Mouse (Mus musculus) midbrain, embryonic 11.5 days (tissue): ENCODE measurements at regions not wholly inside any gene's neighbourhood (a gene's known extent, or its start where the extent isn't known, plus 50 kb on each side); places are given as distances from the start of the nearest gene placed in this dataset.

Experiments
- ATAC-seq: fragments of 200-750 bp; cut with Nextera tagmentation; 2 replicates; pipeline ENCODE4 v1.8.0; 2017; ENCODE audit warnings: moderate TSS enrichment, moderate library complexity; ENCODE audit not compliant: low FRiP score
- DNase-seq: peaks from one replicate; pipeline ENCODE4 v3.0.0; 2015; ENCODE audit warnings: low spot score; ENCODE audit errors: missing footprints
- H3K27ac ChIP-seq: fragments of 300-500 bp; sonication (generic); 2 replicates; pipeline ENCODE4 v1.5.1; 2014; ENCODE audit warnings: low read depth, low read length
- H3K27me3 ChIP-seq: fragments of 300-500 bp; sonication (generic); 2 replicates; pipeline ENCODE4 v1.6.1; 2014; ENCODE audit warnings: mild to moderate bottlenecking, low read length, moderate library complexity, mixed read lengths; ENCODE audit not compliant: control insufficient read depth, insufficient read depth
- H3K36me3 ChIP-seq: fragments of 300-500 bp; sonication (generic); 2 replicates; pipeline ENCODE4 v1.6.1; 2014; ENCODE audit warnings: mild to moderate bottlenecking, low read length, moderate library complexity, mixed read lengths; ENCODE audit not compliant: control insufficient read depth, insufficient read depth
- H3K4me1 ChIP-seq: fragments of 300-500 bp; sonication (generic); 2 replicates; pipeline ENCODE4 v1.6.1; 2014; ENCODE audit warnings: low read length; ENCODE audit not compliant: control insufficient read depth, insufficient read depth
- H3K4me2 ChIP-seq: fragments of 300-500 bp; sonication (generic); 2 replicates; pipeline ENCODE4 v1.6.1; 2014; ENCODE audit warnings: mild to moderate bottlenecking, moderate library complexity
- H3K4me3 ChIP-seq: fragments of 300-500 bp; sonication (generic); 2 replicates; pipeline ENCODE4 v1.5.1; 2014; ENCODE audit warnings: low read depth, low read length
- H3K9ac ChIP-seq: fragments of 300-500 bp; sonication (generic); 2 replicates; pipeline ENCODE4 v1.6.1; 2014; ENCODE audit warnings: low read length
- H3K9me3 ChIP-seq: fragments of 300-500 bp; sonication (generic); 2 replicates; pipeline ENCODE4 v1.6.1; 2016; ENCODE audit warnings: low read length; ENCODE audit not compliant: control insufficient read depth
- WGBS: fragments of 180-500 bp; shearing (Covaris S2); extraction: QIAGEN DNeasy Blood & Tissue Kit; methylation state at CpG from one replicate; pipeline ENCODE4 v1.1.7; 2014; 5-methylcytosine and 5-hydroxymethylcytosine counted together

DNA sequence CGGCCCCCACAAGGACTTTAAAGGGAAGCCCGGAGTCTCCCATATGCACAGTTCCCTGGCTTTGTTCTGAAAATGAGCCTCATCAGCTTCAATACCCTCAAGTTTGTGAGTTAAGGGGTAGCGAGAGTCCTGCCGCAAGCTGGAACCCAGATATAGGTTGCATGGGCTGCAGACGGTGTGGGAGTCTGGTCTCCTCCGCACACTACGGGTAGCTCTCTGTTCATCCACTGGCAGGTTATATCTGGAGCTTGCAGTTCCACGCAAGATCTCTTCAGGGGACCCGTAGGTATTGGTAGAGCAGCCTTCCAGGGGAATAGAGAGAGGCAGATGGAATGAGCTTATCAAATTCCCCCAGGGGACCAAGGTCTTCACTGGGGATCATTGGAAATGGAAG, 400.1 kb upstream of the Kazn start:
- H3K4me3 ChIP-seq: no peak overlapping the region
- H3K4me1 ChIP-seq: peaks cover 6% of the 10 kb centered on the region
- ATAC-seq: no peak
- DNase-seq: peak; percentile 86
- H3K36me3 ChIP-seq: no peaks in the 10 kb centered on the region
- H3K27me3 ChIP-seq: no peaks in the 10 kb centered on the region
- H3K9ac ChIP-seq: peak overlapping the region; percentile 18; the same call in 1 of the 2 replicates
- no peak overlapping the region for H3K4me2 ChIP-seq
- WGBS: 67% methylated on average over 9 of the region's 9 CpGs
- no peaks in the 10 kb centered on the region for H3K9me3 ChIP-seq
- H3K27ac ChIP-seq: no peak overlapping the region

DNA sequence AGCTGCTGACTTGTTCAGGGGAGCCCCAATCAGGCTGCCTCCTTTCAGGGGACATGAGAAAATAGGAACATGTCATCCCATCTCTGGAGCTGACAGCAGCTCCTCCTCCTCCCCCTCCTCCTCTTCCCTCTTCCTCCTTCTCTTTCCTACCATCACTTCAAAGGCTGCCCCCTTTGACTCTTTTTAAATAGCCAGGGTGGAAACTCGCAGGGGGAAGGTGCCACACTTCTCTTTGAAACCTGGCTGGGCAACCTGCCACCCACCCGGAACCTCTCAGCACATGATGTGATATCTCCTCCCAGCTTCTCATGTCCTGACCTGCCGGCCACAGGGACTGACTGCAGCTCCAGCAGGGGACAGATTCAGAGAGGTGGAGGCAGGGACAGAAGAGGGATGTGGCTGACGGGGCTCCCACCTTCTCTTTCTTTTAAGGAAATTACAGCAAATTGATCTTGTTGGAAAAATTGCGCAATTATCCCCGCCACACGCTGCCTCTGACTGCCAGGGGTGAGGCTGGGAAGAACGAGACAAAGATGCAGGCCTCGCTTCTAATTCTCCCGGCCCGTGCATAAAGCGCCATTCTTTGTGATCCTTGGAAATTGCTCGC, 399.6 kb upstream of the Kazn start:
- Histone ChIP-seq H3K4me3 (no peak overlapping the region), H3K27ac (no peak overlapping the region), H3K9me3 (no peaks in the 10 kb centered on the region), H3K9ac (peak overlapping the region; percentile 18; the same call in 1 of the 2 replicates), H3K4me1 (peaks cover 6% of the 10 kb centered on the region), H3K36me3 (no peaks in the 10 kb centered on the region), H3K4me2 (no peak overlapping the region), H3K27me3 (no peaks in the 10 kb centered on the region)
- ATAC-seq (no peak), DNase-seq (no peak)
- WGBS: 40% methylated on average over 13 of the region's 13 CpGs

DNA sequence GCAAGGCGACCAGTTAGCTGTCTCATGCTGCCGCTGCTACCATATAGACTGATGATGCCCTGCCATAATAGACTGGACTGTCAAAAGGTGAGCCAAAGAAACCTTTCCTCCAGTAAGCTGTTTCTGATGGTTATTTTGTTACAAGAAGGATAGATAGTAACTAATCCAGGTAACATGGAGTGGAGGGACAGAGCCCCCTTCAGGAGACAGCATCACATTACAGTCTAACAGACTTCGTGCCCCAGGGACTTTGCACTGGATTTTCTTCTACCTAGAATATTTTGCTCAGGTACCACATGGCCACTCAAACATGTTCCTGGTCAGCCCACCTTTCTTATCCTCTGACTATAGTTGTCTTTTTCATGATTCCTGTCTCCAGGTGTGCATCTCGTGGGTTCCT, 398.9 kb upstream of the Kazn start:
- no peak for ATAC-seq
- H3K27ac ChIP-seq: no peak overlapping the region
- WGBS: 88% methylated on average over 4 of the region's 4 CpGs
- H3K4me1 ChIP-seq: peaks cover 6% of the 10 kb centered on the region
- H3K36me3 ChIP-seq: no peaks in the 10 kb centered on the region
- H3K4me2 ChIP-seq: no peak overlapping the region
- H3K9me3 ChIP-seq: no peaks in the 10 kb centered on the region
- no peak overlapping the region for H3K4me3 ChIP-seq
- no peaks in the 10 kb centered on the region for H3K27me3 ChIP-seq
- no peak overlapping the region for H3K9ac ChIP-seq
- DNase-seq: no peak

DNA sequence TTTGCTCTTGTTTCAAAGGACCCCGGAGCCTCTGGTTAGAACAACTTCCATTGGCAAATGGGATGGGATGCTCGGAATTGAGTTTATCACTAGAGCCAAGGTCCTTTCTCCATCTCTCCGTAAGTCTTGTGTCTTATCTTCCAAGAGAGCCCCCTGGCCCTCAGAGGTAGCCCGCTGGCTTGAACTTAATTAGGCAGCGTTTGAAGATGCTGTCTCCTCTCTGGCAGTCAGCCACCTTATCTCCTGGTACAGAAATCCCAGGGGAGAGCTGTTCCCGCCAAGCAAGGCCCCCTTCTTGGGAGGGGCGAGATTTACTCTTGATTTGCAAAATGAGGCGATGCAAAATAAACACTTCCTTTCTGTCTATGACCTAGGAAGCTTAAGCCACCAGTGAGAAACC, 395.2 kb upstream of the Kazn start:
- Histone ChIP-seq H3K9me3 (no peaks in the 10 kb centered on the region), H3K36me3 (no peaks in the 10 kb centered on the region), H3K27me3 (no peaks in the 10 kb centered on the region), H3K27ac (no peak overlapping the region), H3K9ac (no peak overlapping the region), H3K4me1 (peaks cover 6% of the 10 kb centered on the region), H3K4me2 (no peak overlapping the region), H3K4me3 (no peak overlapping the region)
- 68% methylated on average over 8 of the region's 8 CpGs for WGBS
- ATAC-seq (no peak), DNase-seq (no peak)

DNA sequence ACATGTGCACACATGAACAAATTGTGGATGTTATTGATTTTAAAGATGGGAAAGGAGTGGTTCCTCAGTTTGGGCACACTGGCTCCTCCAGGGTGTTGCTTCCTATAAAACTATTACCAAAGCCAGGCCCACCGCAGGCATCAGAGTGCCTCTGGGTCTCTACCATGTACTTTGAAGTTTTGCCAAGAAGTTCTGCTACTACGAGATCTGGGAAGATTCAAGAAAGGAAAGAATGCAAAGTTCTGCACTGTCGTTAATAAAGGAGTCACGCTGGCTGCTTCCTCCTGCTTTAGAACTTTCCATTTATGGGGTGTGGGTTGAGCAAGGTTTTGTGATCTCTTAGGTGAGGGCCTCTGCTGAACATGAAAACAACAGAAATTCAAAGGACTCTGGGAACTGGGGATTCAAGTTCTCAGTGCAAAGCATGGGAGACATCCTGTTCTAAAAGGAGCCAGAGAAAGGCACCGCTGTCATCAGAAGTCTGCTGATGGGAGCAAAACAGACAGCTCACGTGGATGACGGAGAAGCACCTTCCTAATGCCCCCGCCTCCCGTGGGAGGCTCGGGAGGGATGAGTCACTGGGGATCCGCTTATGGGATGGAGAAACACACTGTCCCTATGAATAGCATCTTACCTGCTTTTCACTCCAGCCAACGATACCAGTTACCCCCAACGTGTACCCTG, 394.6 kb upstream of the Kazn start:
- DNase-seq: no peak
- WGBS: 80% methylated on average over 13 of the region's 13 CpGs
- Histone ChIP-seq H3K9me3 (no peaks in the 10 kb centered on the region), H3K4me3 (no peak overlapping the region), H3K36me3 (no peaks in the 10 kb centered on the region), H3K9ac (no peak overlapping the region), H3K4me2 (no peak overlapping the region), H3K27me3 (no peaks in the 10 kb centered on the region), H3K27ac (no peak overlapping the region), H3K4me1 (peaks cover 2% of the 10 kb centered on the region)
- no peak for ATAC-seq

DNA sequence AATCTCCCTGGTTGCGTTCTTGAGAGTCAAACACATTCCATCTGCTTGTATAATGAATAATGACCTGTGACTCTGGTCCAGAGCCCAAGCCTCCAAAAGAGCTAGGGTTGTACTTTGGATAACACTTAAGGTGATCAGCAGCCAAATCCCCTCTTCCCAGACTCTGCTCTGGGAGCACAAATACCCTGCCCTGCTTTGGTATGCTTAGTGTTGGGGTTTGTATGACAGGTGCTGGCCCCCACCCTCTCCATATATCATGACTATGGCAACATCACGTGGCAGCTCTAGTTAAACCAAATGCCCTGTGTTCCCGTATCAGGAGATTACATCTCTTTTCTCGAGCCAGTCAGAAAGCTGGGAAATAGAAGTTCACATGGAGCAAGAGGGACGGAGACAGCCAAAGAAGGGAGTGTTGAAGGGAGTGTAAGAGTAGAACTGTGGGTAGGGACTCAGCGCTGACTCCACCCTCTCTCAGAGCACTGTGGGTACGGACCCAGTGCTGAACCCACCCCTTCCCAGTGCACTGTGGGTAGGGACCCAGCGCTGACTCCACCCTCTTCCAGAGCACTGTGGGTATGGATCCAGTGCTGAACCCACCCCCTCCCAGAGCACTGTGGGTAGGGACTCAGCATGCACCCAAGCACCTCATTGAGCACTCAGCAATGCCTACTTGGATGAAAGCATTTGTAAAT, 387.4 kb upstream of the Kazn start:
- no peak overlapping the region for H3K27ac ChIP-seq
- no peak for DNase-seq

DNA sequence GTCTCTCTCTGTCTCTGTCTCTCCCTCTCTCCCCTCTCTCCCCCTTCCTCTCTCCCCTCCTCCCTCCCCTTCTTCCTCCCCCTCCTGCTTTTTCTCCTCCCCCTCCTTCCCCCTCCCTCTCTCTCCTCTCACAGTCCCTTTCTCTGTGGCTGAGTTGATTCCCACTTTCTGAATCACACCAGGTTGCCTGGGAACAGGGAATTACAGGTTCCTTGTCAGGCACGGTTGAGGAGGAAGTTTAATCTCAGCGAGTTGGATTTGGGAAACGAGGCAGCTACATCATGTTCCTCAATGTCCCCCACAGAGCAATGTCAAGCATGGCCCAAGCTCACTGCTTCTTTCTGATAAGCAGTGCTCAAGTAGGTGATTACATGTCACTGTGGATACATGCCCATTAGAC, 386.3 kb upstream of the Kazn start:
- H3K36me3 ChIP-seq: no peaks in the 10 kb centered on the region
- no peak for DNase-seq
- no peak overlapping the region for H3K27ac ChIP-seq
- H3K4me3 ChIP-seq: no peak overlapping the region
- no peaks in the 10 kb centered on the region for H3K27me3 ChIP-seq
- H3K9me3 ChIP-seq: no peaks in the 10 kb centered on the region
- H3K4me2 ChIP-seq: no peak overlapping the region
- peaks cover 10% of the 10 kb centered on the region for H3K4me1 ChIP-seq
- no peak overlapping the region for H3K9ac ChIP-seq
- 35% methylated on average over 3 of the region's 3 CpGs for WGBS
- ATAC-seq: no peak

More for the DNA sequence above, 387.4 kb upstream of the Kazn start:
- Histone ChIP-seq H3K4me2 (no peak overlapping the region), H3K9me3 (no peaks in the 10 kb centered on the region), H3K27me3 (no peaks in the 10 kb centered on the region), H3K4me1 (peaks cover 9% of the 10 kb centered on the region), H3K36me3 (no peaks in the 10 kb centered on the region), H3K4me3 (no peak overlapping the region), H3K9ac (no peak overlapping the region)
- WGBS: 89% methylated on average over 8 of the region's 8 CpGs
- no peak for ATAC-seq

DNA sequence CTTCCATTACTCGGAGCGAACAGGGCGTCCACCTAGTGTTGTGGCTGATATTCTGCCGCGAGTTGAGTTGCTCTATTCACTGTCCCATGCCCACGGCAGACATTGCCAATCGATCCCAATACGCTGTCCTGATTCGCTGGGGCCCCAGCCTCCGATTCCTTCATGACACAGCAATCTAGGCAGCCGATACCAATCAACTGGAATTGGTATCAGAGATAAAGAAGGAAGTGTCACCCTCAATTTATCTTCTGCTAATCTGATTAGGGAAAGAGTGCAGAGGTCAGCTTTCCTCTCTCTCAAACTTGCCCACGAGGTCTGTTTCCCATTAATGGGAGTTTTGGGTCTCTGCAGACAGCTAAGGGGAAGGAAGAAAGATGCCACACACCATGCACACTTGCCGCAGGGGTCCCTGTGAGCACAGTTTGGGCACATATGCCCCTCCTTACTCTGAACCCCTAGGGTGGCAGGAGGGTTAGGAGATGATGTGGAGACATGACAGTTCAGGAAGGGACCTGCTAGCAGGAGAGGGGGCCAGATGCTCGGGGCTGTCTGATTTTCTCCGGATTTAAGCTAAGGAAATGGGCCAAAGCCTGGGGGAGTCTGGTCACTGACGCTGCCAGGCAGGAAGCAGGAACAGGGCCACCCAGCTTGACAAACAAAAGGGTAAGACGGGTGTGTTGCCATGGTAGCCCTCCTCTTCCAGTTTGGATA, 383.1 kb upstream of the Kazn start:
- peaks cover 16% of the 10 kb centered on the region for H3K4me1 ChIP-seq
- 28% methylated on average over 17 of the region's 17 CpGs for WGBS
- H3K4me2 ChIP-seq: no peak overlapping the region
- peak; percentile 47 for ATAC-seq
- H3K9ac ChIP-seq: 0 out of 2 replicates have a peak overlapping the region, but pooled peaks have one; percentile 13
- peak; percentile 92 for DNase-seq
- no peak overlapping the region for H3K4me3 ChIP-seq
- H3K27ac ChIP-seq: no peak overlapping the region
- H3K27me3 ChIP-seq: no peaks in the 10 kb centered on the region
- H3K36me3 ChIP-seq: no peaks in the 10 kb centered on the region
- no peaks in the 10 kb centered on the region for H3K9me3 ChIP-seq

DNA sequence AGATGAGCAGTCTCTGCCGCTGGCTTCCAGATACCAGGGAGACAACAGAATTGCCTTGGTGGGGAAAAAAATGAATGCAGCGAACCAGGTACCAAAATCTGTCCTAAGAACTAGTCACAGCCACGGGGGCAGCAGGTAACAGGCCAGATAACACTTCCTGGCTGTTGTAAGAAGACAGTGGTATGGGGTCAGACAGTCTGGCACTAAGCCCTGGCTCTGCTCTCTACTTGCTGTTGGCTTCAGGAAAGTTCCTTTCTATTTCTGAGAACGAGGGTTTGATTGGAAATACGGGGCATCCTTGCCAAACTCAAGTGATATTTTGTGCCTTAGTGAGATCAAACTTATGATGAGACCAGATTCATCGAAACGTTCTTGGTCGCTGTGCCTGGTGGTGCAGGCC, 380.2 kb upstream of the Kazn start:
- Histone ChIP-seq H3K36me3 (no peaks in the 10 kb centered on the region), H3K27me3 (no peaks in the 10 kb centered on the region), H3K4me1 (peaks cover 16% of the 10 kb centered on the region), H3K4me2 (no peak overlapping the region), H3K9me3 (no peaks in the 10 kb centered on the region), H3K9ac (no peak overlapping the region), H3K27ac (no peak overlapping the region), H3K4me3 (no peak overlapping the region)
- 70% methylated on average over 8 of the region's 8 CpGs for WGBS
- ATAC-seq (no peak; the same call in 1 of the 2 replicates), DNase-seq (no peak)
